Mouse (Mus musculus): ENCODE results near the gene Ccdc77. TPM values are rescaled to one million over a fixed set of nuclear protein-coding genes. Genes with fewer than 3 reads are reported as not detected.

Ccdc77 gene
- polyA plus RNA-seq (2014; fragmentation: Nextera tagmentation; extraction: Ambion mirVana), result 11.1 and 13.8 TPM in 2 replicates

DNA sequence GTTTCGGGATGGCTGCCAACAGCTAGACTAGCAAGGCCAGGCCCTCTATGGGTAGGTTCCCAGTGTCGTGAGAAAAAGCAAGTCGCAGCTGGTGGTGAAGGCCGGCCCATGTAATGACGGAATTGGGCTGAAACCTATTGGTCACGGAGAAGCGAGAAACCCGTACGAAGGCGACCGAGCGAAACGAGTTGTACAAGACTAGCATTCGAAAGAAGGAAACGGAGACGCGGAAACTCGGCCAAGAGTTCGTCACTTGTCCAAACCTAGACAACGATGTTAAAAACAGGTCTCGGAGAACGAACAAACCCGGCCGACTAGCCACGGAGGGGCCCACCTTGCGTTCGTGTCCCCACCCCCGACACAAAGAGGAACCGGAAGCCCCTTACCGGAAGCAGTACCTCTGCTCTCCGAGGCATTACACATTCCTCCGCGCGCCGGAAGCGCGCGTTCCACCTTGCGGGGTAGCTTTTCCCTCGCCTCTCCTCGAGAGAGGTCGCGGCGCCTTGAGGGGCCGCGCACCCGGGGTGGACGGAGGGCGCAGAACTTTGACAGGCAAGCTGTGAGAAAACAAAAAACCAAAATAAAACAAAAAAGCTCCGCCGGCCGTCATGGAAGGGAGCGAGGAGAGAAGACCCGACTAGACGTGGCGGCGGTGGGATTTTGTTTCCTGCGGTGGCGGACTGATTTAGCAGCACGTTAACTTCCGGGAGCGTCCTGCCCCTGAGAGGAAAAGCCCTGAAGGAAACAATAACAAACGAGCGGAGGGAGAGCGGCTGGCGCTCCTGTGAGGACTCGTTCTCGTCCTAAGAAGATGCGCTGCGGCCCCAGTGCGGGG lies at the start of gene Ccdc77, which contains the start of gene Kdm5a:
Ccdc77 (minus strand) TSS at position 687 of the 835 bp plus-strand sequence.
Kdm5a (plus strand) TSS at position 437 of the 835 bp plus-strand sequence.
- H3K4me2 ChIP-seq (ENCODE audit: low read length), result peak within 1 kb of the TSS; percentile 64
- H3K4me3 ChIP-seq (replicated peaks; ENCODE audit: low read depth, low read length), result peak within 1 kb of the TSS; percentile 96
- H3K27ac ChIP-seq (replicated peaks; ENCODE audit: low read depth, low read length), result peak within 1 kb of the TSS; percentile 96
- no peaks in the 10 kb centered on the region for H3K27me3 ChIP-seq (ENCODE audit: control insufficient read depth, insufficient read depth, low read length)
- DNase-seq (peak; percentile 97), ATAC-seq (ENCODE audit: low FRiP score, low TSS enrichment) (peak; percentile 98)
- under 1% methylated on average over 71 of the region's 71 CpGs for WGBS
- H3K9ac ChIP-seq (replicated peaks; ENCODE audit: low read length), result peak within 1 kb of the TSS; percentile 86
- H3K4me1 ChIP-seq (ENCODE audit: control insufficient read depth, insufficient read depth, low read length), result peaks cover 19% of the 10 kb centered on the region
- no peaks in the 10 kb centered on the region for H3K9me3 ChIP-seq (ENCODE audit: control insufficient read depth, low read length)
- H3K36me3 ChIP-seq (ENCODE audit: control insufficient read depth, insufficient read depth, low read length), result peaks cover 22% of the 10 kb centered on the region

DNA sequence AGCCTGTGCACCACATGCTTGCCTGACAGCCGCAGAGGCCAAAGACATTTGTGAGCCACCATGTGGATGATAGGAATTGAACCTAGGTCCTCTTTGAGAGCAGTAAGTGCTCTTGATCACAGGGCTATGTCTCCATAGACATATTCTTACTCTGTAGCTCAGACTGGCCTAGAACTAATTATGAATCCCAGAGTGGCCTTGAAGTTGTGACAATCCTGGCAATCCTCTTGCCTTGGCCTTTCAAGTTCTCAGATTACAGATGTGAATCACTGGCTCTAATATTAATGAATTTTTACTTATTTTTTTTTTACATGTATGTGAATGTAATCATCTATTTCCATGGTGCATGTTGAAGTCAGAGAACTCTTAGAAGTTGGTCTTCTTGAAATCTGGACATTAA lies 39.8 kb upstream of the Ccdc77 start:
- Histone ChIP-seq H3K9me3 (ENCODE audit: control insufficient read depth, low read length) (no peaks in the 10 kb centered on the region), H3K4me3 (replicated peaks; ENCODE audit: low read depth, low read length) (no peak overlapping the region), H3K27me3 (ENCODE audit: control insufficient read depth, insufficient read depth, low read length) (no peaks in the 10 kb centered on the region), H3K4me1 (ENCODE audit: control insufficient read depth, insufficient read depth, low read length) (no peaks in the 10 kb centered on the region), H3K27ac (replicated peaks; ENCODE audit: low read depth, low read length) (no peak overlapping the region), H3K9ac (replicated peaks; ENCODE audit: low read length) (no peak overlapping the region), H3K36me3 (ENCODE audit: control insufficient read depth, insufficient read depth, low read length) (peaks cover 84% of the 10 kb centered on the region), H3K4me2 (ENCODE audit: low read length) (no peak overlapping the region)
- DNase-seq, result no peak
- WGBS, result 100% methylated on average over 1 of the region's 1 CpGs
- ATAC-seq (ENCODE audit: low FRiP score, low TSS enrichment), result no peak

DNA sequence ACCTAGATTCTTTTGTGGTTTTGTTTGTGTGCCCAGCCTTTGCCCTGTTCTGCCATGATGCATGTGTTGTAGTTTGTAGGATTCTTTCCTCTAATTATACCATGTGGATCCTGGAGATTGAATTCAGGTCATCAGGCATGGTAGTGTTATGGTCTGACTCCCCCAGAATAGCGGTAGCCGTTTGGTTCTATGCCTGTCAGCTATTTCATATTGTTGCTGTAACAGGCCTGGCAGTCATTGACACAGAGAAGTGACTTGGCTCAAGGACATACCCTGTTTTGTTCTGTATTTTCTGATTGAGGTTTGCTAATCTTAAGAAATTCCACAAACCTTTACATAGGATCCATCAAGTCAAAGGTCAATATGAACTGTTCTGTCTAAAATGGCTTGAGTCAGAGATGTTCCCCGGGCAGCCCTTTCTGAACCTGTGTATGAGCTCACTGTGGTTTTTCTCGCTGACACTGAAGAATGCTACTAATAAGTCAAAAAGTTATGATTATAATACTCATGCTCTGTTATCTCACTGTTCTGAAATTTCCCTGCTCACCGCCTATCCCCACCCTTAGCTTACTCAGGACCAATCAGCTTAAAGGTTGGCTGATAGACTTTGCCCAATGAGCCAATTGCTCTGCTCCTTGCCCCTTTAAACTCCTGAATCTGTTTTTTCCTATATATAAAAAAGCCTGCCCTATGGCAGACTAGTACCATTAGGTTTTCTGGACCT lies 31.6 kb upstream of the Ccdc77 start:
- no peaks in the 10 kb centered on the region for H3K9me3 ChIP-seq (ENCODE audit: control insufficient read depth, low read length)
- ATAC-seq (ENCODE audit: low FRiP score, low TSS enrichment), result no peak
- H3K36me3 ChIP-seq (ENCODE audit: control insufficient read depth, insufficient read depth, low read length), result peaks cover 87% of the 10 kb centered on the region

DNA sequence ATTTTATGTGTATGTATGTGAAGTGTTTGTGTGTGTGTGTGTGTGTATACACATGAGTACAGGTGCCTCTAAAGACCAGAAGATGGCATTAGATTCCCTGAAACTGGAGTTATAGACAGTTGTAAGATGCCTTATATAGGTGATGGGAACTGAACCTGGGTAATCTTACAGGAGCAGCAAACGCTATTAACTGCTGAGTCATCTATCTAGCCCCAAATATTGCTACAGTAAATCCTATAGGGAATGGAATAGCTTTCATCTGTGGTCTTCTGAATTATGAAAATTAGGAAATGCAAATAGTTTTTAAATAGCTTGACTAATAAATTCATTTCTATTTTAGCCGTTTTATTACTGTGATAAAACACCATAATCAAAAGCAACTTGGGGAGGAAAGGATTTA lies 28.6 kb upstream of the Ccdc77 start:
- peaks cover 86% of the 10 kb centered on the region for H3K36me3 ChIP-seq (ENCODE audit: control insufficient read depth, insufficient read depth, low read length)
- 93% methylated on average over 2 of the region's 2 CpGs for WGBS

More for the DNA sequence above, 31.6 kb upstream of the Ccdc77 start:
- Histone ChIP-seq H3K27me3 (ENCODE audit: control insufficient read depth, insufficient read depth, low read length) (no peaks in the 10 kb centered on the region), H3K27ac (replicated peaks; ENCODE audit: low read depth, low read length) (no peak overlapping the region), H3K4me1 (ENCODE audit: control insufficient read depth, insufficient read depth, low read length) (no peaks in the 10 kb centered on the region), H3K4me3 (replicated peaks; ENCODE audit: low read depth, low read length) (no peak overlapping the region), H3K4me2 (ENCODE audit: low read length) (no peak overlapping the region), H3K9ac (replicated peaks; ENCODE audit: low read length) (no peak overlapping the region)
- no peak for DNase-seq
- WGBS, result 96% methylated on average over 5 of the region's 5 CpGs

DNA sequence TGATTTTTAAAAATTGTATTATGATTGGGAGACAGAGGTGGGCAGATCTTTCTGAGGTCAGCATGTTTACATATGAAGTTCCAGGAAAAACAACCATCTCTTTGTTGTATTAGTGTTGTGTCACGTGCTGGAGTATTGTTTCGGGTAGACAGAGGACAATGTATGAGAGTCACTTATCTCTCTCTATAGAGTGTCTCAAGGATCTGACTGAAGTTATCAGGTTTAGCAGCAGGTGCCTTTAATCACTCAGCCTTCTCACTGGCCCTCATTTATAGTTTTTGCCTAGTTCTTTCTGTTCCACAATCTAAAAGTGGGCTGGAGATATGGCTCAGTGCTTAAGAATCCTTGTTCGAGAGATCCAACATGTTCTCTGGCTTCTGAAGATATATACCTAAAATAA lies 25.9 kb upstream of the Ccdc77 start:
- ATAC-seq (ENCODE audit: low FRiP score, low TSS enrichment) (no peak), DNase-seq (no peak)
- Histone ChIP-seq H3K27me3 (ENCODE audit: control insufficient read depth, insufficient read depth, low read length) (no peaks in the 10 kb centered on the region), H3K27ac (replicated peaks; ENCODE audit: low read depth, low read length) (no peak overlapping the region), H3K9me3 (ENCODE audit: control insufficient read depth, low read length) (no peaks in the 10 kb centered on the region), H3K4me2 (ENCODE audit: low read length) (no peak overlapping the region), H3K9ac (replicated peaks; ENCODE audit: low read length) (no peak overlapping the region), H3K36me3 (ENCODE audit: control insufficient read depth, insufficient read depth, low read length) (peaks cover 81% of the 10 kb centered on the region), H3K4me3 (replicated peaks; ENCODE audit: low read depth, low read length) (no peak overlapping the region), H3K4me1 (ENCODE audit: control insufficient read depth, insufficient read depth, low read length) (no peaks in the 10 kb centered on the region)
- WGBS, result 87% methylated on average over 3 of the region's 3 CpGs

More for the DNA sequence above, 28.6 kb upstream of the Ccdc77 start:
- DNase-seq (no peak), ATAC-seq (ENCODE audit: low FRiP score, low TSS enrichment) (no peak)
- Histone ChIP-seq H3K27ac (replicated peaks; ENCODE audit: low read depth, low read length) (no peak overlapping the region), H3K4me1 (ENCODE audit: control insufficient read depth, insufficient read depth, low read length) (no peaks in the 10 kb centered on the region), H3K4me3 (replicated peaks; ENCODE audit: low read depth, low read length) (no peak overlapping the region), H3K9me3 (ENCODE audit: control insufficient read depth, low read length) (no peaks in the 10 kb centered on the region), H3K9ac (replicated peaks; ENCODE audit: low read length) (no peak overlapping the region), H3K4me2 (ENCODE audit: low read length) (no peak overlapping the region), H3K27me3 (ENCODE audit: control insufficient read depth, insufficient read depth, low read length) (no peaks in the 10 kb centered on the region)

DNA sequence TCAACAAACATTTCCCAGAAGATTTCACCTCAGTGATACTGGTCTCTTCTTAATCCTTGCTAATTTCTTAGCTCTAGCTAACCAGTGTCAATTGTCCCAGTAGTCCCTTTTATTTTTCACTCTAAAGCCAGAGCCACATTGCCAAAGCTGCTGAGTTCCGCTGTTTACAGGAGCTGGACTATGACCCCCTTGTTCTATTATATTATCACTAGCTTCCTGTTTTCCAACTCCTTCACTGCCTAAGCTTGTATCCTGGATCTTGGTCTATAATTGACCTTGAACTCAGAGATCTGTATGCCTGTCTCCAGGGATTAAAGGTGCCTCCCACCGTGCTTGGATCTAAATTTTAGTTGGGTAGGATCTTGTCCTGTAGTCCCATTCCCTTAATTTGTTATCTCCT lies 12.6 kb upstream of the Ccdc77 start:
- Histone ChIP-seq H3K27me3 (ENCODE audit: control insufficient read depth, insufficient read depth, low read length) (no peaks in the 10 kb centered on the region), H3K9me3 (ENCODE audit: control insufficient read depth, low read length) (no peaks in the 10 kb centered on the region), H3K4me3 (replicated peaks; ENCODE audit: low read depth, low read length) (no peak overlapping the region), H3K4me2 (ENCODE audit: low read length) (no peak overlapping the region), H3K36me3 (ENCODE audit: control insufficient read depth, insufficient read depth, low read length) (peaks cover 83% of the 10 kb centered on the region), H3K27ac (replicated peaks; ENCODE audit: low read depth, low read length) (no peak overlapping the region), H3K9ac (replicated peaks; ENCODE audit: low read length) (no peak overlapping the region), H3K4me1 (ENCODE audit: control insufficient read depth, insufficient read depth, low read length) (no peaks in the 10 kb centered on the region)
- WGBS, result 96% methylated on average over 2 of the region's 2 CpGs
- ATAC-seq (ENCODE audit: low FRiP score, low TSS enrichment) (no peak), DNase-seq (no peak)

DNA sequence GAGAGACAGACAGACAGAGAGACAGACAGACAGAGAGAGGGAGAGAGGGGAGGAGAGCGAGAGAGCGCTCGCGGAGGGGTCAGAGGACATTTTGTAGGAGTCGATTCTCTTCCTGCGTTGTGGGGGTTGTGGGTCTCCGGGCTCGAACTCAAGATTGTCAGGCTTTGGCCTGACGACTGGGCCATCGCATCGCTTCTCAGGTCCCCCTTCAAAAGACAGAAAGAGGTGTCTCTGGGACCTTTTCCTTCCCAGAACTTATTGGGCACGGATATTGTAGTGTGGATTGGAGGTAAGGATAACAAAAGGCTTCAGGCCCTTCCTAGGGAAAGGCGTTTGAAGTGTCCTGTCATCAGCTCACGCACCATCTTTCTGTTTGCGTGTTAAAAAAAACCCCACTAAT lies 877 bp upstream of the Ccdc77 start:
- Histone ChIP-seq H3K27me3 (ENCODE audit: control insufficient read depth, insufficient read depth, low read length) (no peaks in the 10 kb centered on the region), H3K4me2 (ENCODE audit: low read length) (peak overlapping the region; percentile 64), H3K9ac (replicated peaks; ENCODE audit: low read length) (peak overlapping the region; percentile 86), H3K4me1 (ENCODE audit: control insufficient read depth, insufficient read depth, low read length) (peaks cover 19% of the 10 kb centered on the region), H3K4me3 (replicated peaks; ENCODE audit: low read depth, low read length) (peak overlapping the region; percentile 96), H3K27ac (replicated peaks; ENCODE audit: low read depth, low read length) (no peak overlapping the region), H3K36me3 (ENCODE audit: control insufficient read depth, insufficient read depth, low read length) (peaks cover 33% of the 10 kb centered on the region), H3K9me3 (ENCODE audit: control insufficient read depth, low read length) (no peaks in the 10 kb centered on the region)
- DNase-seq (no peak), ATAC-seq (ENCODE audit: low FRiP score, low TSS enrichment) (no peak)
- WGBS, result 7% methylated on average over 15 of the region's 15 CpGs

DNA sequence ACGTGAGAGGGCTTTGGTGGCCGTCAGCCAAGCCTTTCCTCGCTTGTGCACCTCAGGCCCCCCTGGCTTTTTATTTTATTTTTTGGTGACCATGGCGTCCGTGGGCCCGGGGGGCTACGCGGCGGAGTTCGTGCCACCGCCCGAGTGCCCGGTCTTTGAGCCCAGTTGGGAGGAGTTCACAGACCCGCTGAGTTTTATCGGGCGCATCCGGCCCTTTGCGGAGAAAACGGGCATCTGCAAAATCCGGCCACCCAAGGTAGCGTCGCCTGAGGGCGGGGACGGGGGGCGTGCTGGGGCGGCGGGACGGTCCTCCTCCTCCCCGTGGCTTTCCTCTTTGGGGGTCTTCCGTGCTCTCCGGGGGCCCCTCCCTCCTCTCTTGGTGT lies 340 bp upstream of the Ccdc77 start:
- DNase-seq, result no peak
- peak; percentile 34 for ATAC-seq (ENCODE audit: low FRiP score, low TSS enrichment)
- H3K36me3 ChIP-seq (ENCODE audit: control insufficient read depth, insufficient read depth, low read length), result peaks cover 28% of the 10 kb centered on the region
- H3K9me3 ChIP-seq (ENCODE audit: control insufficient read depth, low read length), result no peaks in the 10 kb centered on the region
- peak overlapping the region; percentile 64 for H3K4me2 ChIP-seq (ENCODE audit: low read length)
- peak overlapping the region; percentile 86 for H3K9ac ChIP-seq (replicated peaks; ENCODE audit: low read length)
- WGBS, result under 1% methylated on average over 31 of the region's 31 CpGs
- H3K4me3 ChIP-seq (replicated peaks; ENCODE audit: low read depth, low read length), result peak overlapping the region; percentile 96
- H3K4me1 ChIP-seq (ENCODE audit: control insufficient read depth, insufficient read depth, low read length), result peaks cover 19% of the 10 kb centered on the region
- H3K27me3 ChIP-seq (ENCODE audit: control insufficient read depth, insufficient read depth, low read length), result no peaks in the 10 kb centered on the region
- H3K27ac ChIP-seq (replicated peaks; ENCODE audit: low read depth, low read length), result peak overlapping the region; percentile 96

Measured in midbrain, embryonic 14.5 days (tissue).